Mouse (Mus musculus): ENCODE measurements around the gene Tff3. TPM values are rescaled to one million over a fixed set of nuclear protein-coding genes. Genes with fewer than 3 reads are reported as not detected.

Tff3 gene
- polyA plus RNA-seq, 1 experiment from 2014 or later = 0.70 TPM

DNA sequence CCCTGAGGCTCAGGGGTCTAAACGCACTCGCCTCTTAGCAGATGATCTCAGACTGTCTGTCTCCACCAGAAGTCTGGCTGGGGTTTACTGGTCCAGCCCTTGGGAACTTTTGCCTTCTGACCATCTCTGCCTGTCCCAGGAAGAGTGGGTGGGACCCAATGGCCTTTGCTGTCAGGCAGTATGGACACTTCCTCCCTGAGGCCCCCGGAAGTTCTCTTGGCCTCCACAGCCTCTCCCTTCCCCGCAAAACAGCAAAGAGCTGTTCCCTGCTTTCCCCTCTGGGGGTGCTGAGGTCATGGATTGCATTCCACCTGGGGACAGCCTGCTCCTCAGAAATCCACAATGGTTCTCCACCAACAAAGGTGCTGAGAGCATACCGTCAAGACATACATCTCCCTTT, 40.7 kb downstream of the Tff3 start:
- peaks cover 32% of the 10 kb centered on the region for H3K4me1 ChIP-seq (ENCODE audit: control insufficient read depth, insufficient read depth, low read length)
- no peak overlapping the region for H3K4me3 ChIP-seq (ENCODE audit: low read depth, low read length)
- no peaks in the 10 kb centered on the region for H3K9me3 ChIP-seq (replicated peaks; ENCODE audit: control insufficient read depth, low read length, poor library complexity, severe bottlenecking)
- H3K36me3 ChIP-seq (ENCODE audit: control insufficient read depth, insufficient read depth, low read length) = peaks cover 5% of the 10 kb centered on the region
- H3K27ac ChIP-seq (ENCODE audit: low read length) = no peak overlapping the region
- ATAC-seq = no peak
- no peak overlapping the region for H3K4me2 ChIP-seq (ENCODE audit: low read length)
- 52% methylated on average over 5 of the region's 5 CpGs for WGBS
- H3K27me3 ChIP-seq (ENCODE audit: control insufficient read depth, insufficient read depth, low read depth, low read length) = no peaks in the 10 kb centered on the region
- H3K9ac ChIP-seq (ENCODE audit: low read depth, low read length) = no peak overlapping the region

DNA sequence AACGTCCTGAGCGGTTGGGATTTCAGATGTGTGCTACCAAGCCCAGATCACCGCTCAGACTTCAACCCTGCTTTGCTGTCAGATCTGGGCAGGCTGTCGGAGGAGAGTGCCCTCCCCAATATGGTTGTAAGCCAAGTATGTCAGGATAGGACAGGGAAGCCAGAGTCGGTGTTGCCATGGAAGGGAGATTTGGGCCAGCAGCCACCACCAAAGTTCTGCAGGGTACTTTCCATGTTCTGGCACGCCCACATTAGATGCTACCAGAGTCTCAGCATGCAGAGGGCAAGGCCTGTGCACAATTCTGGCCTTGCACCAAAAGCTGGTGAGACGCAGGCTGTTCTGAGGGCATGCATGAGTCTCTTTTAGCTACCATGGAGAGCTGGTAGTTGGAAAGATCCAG, 43.2 kb downstream of the Tff3 start:
- Histone ChIP-seq H3K27ac (ENCODE audit: low read length) (no peak overlapping the region), H3K4me3 (ENCODE audit: low read depth, low read length) (no peak overlapping the region), H3K9me3 (replicated peaks; ENCODE audit: control insufficient read depth, low read length, poor library complexity, severe bottlenecking) (no peaks in the 10 kb centered on the region), H3K36me3 (ENCODE audit: control insufficient read depth, insufficient read depth, low read length) (no peaks in the 10 kb centered on the region), H3K4me1 (ENCODE audit: control insufficient read depth, insufficient read depth, low read length) (peaks cover 25% of the 10 kb centered on the region), H3K4me2 (ENCODE audit: low read length) (no peak overlapping the region), H3K9ac (ENCODE audit: low read depth, low read length) (no peak overlapping the region), H3K27me3 (ENCODE audit: control insufficient read depth, insufficient read depth, low read depth, low read length) (no peaks in the 10 kb centered on the region)
- no peak for ATAC-seq
- 87% methylated on average over 7 of the region's 7 CpGs for WGBS

DNA sequence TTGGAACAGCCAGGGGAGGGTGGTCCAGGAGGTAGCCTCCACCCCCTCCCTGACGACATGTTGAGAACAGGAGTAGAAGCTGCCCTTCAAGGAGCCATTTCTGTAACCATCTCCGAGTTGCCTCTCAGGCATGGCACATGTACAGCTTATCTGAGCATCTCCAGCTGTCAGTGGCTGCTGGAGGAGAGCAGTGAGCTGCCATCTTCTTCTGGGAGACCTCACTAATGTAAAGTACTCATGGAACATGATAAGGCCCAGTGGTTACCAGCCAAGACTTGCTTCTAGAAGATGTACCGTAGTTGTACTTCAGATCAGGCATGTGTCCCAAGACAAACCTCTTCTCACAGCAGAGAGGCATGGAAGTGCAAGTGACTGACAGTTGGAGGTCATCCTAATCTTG, 43.9 kb downstream of the Tff3 start:
- H3K27me3 ChIP-seq (ENCODE audit: control insufficient read depth, insufficient read depth, low read depth, low read length) = no peaks in the 10 kb centered on the region
- WGBS = 84% methylated on average over 3 of the region's 3 CpGs

DNA sequence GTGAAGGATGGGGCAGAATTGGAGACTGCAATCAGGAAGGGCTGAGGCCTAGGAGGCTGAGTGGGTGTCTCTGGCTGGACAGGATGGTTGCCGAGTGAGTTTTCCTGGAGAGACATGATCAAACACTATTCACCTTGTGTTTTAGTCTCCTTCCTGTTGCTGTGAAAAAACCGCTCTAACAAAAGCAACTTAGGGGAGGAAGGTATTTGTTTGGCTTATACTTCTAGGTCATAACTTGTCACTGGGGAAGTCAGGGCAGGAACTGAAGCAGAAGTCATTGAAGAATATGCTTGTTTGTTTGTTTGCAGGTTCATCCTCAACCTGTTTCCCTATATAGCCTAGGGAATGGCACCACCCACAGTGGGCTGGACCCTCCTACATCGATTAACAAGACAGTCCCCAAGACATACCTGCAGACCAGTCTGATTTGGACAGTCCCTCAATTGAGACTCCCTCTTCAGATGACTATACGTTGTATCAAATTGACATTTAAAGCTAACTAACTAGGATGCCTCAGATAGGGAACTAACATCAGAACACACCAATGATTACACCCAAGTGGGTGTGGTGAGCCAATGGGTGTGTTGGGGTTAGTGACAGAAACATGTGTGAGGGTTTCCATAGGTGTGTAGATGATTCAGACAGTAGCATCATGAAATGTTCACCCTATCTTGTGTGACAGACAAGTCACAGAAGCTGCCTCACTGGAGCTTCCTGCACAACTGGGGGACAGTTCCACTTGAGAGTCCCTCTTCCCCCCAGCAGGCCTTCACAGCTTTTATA, 47.0 kb downstream of the Tff3 start:
- WGBS = 92% methylated on average over 4 of the region's 4 CpGs
- H3K9ac ChIP-seq (ENCODE audit: low read depth, low read length) = no peak overlapping the region
- H3K4me2 ChIP-seq (ENCODE audit: low read length) = no peak overlapping the region
- no peak overlapping the region for H3K4me3 ChIP-seq (ENCODE audit: low read depth, low read length)
- no peak for ATAC-seq
- peaks cover 13% of the 10 kb centered on the region for H3K4me1 ChIP-seq (ENCODE audit: control insufficient read depth, insufficient read depth, low read length)
- H3K36me3 ChIP-seq (ENCODE audit: control insufficient read depth, insufficient read depth, low read length) = no peaks in the 10 kb centered on the region
- no peaks in the 10 kb centered on the region for H3K27me3 ChIP-seq (ENCODE audit: control insufficient read depth, insufficient read depth, low read depth, low read length)
- H3K9me3 ChIP-seq (replicated peaks; ENCODE audit: control insufficient read depth, low read length, poor library complexity, severe bottlenecking) = no peaks in the 10 kb centered on the region
- H3K27ac ChIP-seq (ENCODE audit: low read length) = no peak overlapping the region

More for the DNA sequence above, 43.9 kb downstream of the Tff3 start:
- no peak overlapping the region for H3K4me3 ChIP-seq (ENCODE audit: low read depth, low read length)
- H3K9me3 ChIP-seq (replicated peaks; ENCODE audit: control insufficient read depth, low read length, poor library complexity, severe bottlenecking) = no peaks in the 10 kb centered on the region
- no peak overlapping the region for H3K27ac ChIP-seq (ENCODE audit: low read length)
- H3K4me2 ChIP-seq (ENCODE audit: low read length) = no peak overlapping the region
- H3K36me3 ChIP-seq (ENCODE audit: control insufficient read depth, insufficient read depth, low read length) = no peaks in the 10 kb centered on the region
- no peak overlapping the region for H3K9ac ChIP-seq (ENCODE audit: low read depth, low read length)
- ATAC-seq = no peak
- peaks cover 23% of the 10 kb centered on the region for H3K4me1 ChIP-seq (ENCODE audit: control insufficient read depth, insufficient read depth, low read length)

DNA sequence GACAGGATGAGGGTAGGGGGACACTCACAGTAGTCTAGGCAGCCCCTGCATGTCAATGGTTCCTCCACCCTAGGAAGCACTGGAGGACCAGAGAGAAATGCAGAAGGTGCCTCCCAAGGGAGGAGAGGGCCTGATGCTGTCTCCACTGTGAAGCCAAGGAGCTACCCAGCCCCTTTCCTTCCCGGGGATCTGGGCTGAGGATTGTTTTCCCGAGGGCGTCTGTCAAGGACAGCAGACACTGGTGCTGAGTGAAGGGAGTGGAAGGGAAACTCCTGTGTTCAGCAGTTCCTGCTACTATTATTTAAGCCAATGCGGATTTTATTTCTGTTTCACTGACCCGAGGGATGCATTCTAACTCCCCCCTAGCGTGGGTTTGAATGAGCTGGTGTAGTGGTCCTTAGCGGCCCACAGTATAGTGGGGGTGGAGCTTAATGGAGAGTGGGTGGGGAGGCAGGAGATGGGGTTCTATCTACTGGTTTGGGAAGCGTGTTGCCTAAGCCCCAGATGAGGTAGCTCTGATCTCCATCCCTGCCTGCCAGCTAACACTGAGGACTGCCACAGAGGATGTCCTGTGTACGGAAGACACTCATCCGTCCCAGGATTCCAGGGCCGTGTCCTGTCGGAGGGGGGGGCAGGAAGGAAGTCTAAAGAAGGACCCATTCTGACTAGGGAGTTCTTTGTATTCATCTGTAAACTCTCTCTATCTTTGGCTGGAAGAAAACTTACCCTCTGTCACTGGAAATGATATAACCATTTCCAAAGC, 50.2 kb downstream of the Tff3 start:
- Histone ChIP-seq H3K27me3 (ENCODE audit: control insufficient read depth, insufficient read depth, low read depth, low read length) (no peaks in the 10 kb centered on the region), H3K27ac (ENCODE audit: low read length) (peak overlapping the region; percentile 48; the same call in 1 of the 2 replicates), H3K4me1 (ENCODE audit: control insufficient read depth, insufficient read depth, low read length) (peaks cover 17% of the 10 kb centered on the region), H3K9ac (ENCODE audit: low read depth, low read length) (no peak overlapping the region), H3K9me3 (replicated peaks; ENCODE audit: control insufficient read depth, low read length, poor library complexity, severe bottlenecking) (no peaks in the 10 kb centered on the region), H3K4me2 (ENCODE audit: low read length) (no peak overlapping the region), H3K4me3 (ENCODE audit: low read depth, low read length) (no peak overlapping the region), H3K36me3 (ENCODE audit: control insufficient read depth, insufficient read depth, low read length) (no peaks in the 10 kb centered on the region)
- ATAC-seq = peak; percentile 34; the same call in 1 of the 2 replicates
- 55% methylated on average over 12 of the region's 12 CpGs for WGBS

DNA sequence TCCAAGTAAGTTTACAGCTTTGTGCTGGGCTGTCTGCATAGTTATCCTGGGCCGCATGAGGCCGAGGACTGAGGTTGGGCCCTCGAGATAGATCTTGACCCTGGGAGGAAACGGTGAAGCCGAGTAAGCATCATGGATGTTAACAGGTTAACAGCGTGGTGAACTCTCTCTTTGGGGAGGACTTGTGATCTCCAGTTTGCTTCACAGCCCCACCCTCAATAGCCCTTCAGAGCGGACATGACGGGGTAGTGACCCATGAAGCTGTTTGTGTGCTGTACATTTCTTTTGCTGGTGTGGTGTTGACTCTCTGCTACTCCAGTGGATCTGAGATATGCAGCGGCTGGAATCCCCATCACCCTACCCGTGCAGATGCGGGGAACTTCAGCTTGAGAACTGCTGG, 50.9 kb downstream of the Tff3 start:
- H3K4me3 ChIP-seq (ENCODE audit: low read depth, low read length) = no peak overlapping the region
- H3K4me1 ChIP-seq (ENCODE audit: control insufficient read depth, insufficient read depth, low read length) = peaks cover 24% of the 10 kb centered on the region
- 76% methylated on average over 11 of the region's 11 CpGs for WGBS
- H3K27me3 ChIP-seq (ENCODE audit: control insufficient read depth, insufficient read depth, low read depth, low read length) = no peaks in the 10 kb centered on the region
- H3K27ac ChIP-seq (ENCODE audit: low read length) = peak overlapping the region; percentile 48; the same call in 1 of the 2 replicates
- no peaks in the 10 kb centered on the region for H3K9me3 ChIP-seq (replicated peaks; ENCODE audit: control insufficient read depth, low read length, poor library complexity, severe bottlenecking)
- H3K9ac ChIP-seq (ENCODE audit: low read depth, low read length) = no peak overlapping the region
- no peak for ATAC-seq
- no peaks in the 10 kb centered on the region for H3K36me3 ChIP-seq (ENCODE audit: control insufficient read depth, insufficient read depth, low read length)
- H3K4me2 ChIP-seq (ENCODE audit: low read length) = no peak overlapping the region

DNA sequence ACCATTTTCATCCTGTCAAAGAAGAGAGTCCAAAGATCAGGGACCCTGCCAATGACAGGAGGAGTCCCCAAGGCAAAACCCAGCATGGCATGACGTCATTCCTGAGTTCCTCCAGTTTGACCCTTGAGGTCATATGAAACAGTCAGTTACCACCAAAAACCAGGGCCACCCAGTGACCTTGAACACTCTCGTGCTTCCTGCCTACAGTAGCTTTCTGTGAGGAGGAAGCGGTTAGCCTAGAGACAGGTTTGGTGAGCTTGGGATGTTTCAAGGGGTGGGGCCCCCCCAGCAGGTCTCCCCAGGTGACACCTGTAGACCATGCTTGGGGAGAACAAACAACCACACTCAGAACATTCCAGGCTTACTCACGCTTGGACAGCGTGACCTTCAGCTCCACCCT, 51.9 kb downstream of the Tff3 start:
- Histone ChIP-seq H3K4me3 (ENCODE audit: low read depth, low read length) (no peak overlapping the region), H3K36me3 (ENCODE audit: control insufficient read depth, insufficient read depth, low read length) (no peaks in the 10 kb centered on the region), H3K27ac (ENCODE audit: low read length) (no peak overlapping the region), H3K4me1 (ENCODE audit: control insufficient read depth, insufficient read depth, low read length) (peaks cover 34% of the 10 kb centered on the region), H3K9me3 (replicated peaks; ENCODE audit: control insufficient read depth, low read length, poor library complexity, severe bottlenecking) (no peaks in the 10 kb centered on the region), H3K4me2 (ENCODE audit: low read length) (no peak overlapping the region), H3K9ac (ENCODE audit: low read depth, low read length) (no peak overlapping the region), H3K27me3 (ENCODE audit: control insufficient read depth, insufficient read depth, low read depth, low read length) (no peaks in the 10 kb centered on the region)
- WGBS = 88% methylated on average over 5 of the region's 5 CpGs
- ATAC-seq = no peak

DNA sequence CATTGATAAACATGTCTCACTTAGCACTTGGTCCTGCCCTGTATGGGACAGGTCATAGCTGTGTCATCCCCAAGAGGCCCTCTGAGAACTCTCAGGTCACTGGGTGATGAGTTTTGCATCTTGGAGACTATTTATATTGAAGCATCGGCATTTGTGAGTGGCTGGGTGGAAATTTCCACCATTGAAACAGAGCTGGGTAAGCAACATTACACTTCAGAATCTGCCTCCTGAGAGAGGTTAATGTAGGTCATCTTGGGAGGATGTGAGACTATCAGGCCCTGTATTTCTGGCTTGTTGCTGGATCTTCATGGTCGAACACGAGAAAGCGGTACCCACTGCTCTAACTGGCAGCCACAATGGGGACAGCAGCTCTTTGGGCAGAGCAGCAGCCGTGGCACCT, 54.0 kb downstream of the Tff3 start:
- H3K4me3 ChIP-seq (ENCODE audit: low read depth, low read length) = no peak overlapping the region
- H3K4me1 ChIP-seq (ENCODE audit: control insufficient read depth, insufficient read depth, low read length) = peaks cover 47% of the 10 kb centered on the region
- H3K9me3 ChIP-seq (replicated peaks; ENCODE audit: control insufficient read depth, low read length, poor library complexity, severe bottlenecking) = no peaks in the 10 kb centered on the region
- WGBS = 92% methylated on average over 5 of the region's 5 CpGs
- H3K27me3 ChIP-seq (ENCODE audit: control insufficient read depth, insufficient read depth, low read depth, low read length) = no peaks in the 10 kb centered on the region
- no peak overlapping the region for H3K27ac ChIP-seq (ENCODE audit: low read length)
- ATAC-seq = no peak
- H3K36me3 ChIP-seq (ENCODE audit: control insufficient read depth, insufficient read depth, low read length) = no peaks in the 10 kb centered on the region
- no peak overlapping the region for H3K9ac ChIP-seq (ENCODE audit: low read depth, low read length)
- no peak overlapping the region for H3K4me2 ChIP-seq (ENCODE audit: low read length)
